Mouse (Mus musculus) activated CD4-positive, CD25-positive, alpha-beta regulatory T cell, adult 4 months (primary cell): ENCODE results near the gene Rag2. TPM values are rescaled to one million over a fixed set of nuclear protein-coding genes. Genes with fewer than 3 reads are reported as not detected.

Experiments
- ATAC-seq: one replicate; pipeline ENCODE4 v1.8.0; 2017
- polyA plus RNA-seq, 2 experiments: library from polyadenylated mRNA; unstranded; fragments of 100-300 nt; shearing (Covaris generic); gene quantifications; one replicate each; pipeline ENCODE4 v1.2.1; 2017

Rag2 gene
- not detected for polyA plus RNA-seq

DNA sequence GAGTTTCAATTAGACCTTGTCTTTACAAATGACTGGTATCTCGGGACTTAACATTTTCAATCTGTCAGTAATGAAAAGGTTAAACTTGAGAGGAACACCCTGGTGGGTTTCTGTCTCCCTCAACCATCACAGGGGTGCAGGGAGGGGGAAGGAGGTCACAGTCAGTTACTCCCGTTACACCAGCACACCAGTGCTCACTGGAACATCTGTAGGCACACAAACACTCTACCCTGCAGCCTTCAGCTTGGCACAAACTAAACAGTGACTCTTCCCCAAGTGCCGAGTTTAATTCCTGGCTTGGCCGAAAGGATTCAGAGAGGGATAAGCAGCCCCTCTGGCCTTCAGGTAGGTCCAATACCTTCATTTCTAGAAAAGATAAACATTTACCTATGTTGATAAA is at the start of gene Rag2:
Rag2 (plus strand) TSS at position 193 of the 400 bp plus-strand sequence.
- no peak for ATAC-seq

DNA sequence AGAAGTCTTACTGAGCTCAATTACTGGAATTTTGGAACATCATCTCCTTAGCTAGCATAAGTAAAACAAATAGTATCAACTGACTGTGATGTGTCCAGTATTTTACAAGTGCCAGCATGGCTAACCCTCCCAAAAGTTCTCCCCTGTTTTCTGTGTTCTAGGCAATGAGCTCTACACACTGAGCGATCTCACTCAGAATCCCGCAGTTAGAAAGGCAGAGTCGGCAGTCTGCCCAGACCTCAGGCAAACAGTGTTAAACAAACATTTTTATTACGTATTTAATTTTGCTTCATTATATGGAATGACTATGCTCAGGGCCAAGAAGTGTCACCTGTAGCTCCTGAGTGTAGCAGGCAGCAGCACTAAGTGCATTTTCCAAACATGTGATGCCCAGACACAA is 47.3 kb upstream of the Rag2 start:
- ATAC-seq: no peak

DNA sequence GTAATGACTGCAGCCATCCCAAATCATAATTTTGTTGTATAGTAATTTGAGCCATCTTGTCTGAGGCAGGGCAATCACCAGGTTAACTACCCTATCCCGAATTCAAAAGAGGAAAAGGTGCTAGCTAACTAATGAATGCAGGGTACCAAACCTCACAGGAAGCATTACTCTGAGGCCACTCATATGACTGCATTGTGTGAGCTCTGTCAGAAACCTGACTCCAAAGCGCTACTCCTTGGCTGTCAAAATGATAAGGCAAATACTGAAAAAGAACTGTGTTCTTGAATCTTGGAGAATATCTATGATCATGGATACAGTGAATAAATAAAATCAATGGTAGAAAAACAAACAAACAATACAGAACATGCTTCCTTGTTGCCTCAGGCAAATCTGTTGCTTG is 44.5 kb upstream of the Rag2 start:
- ATAC-seq: no peak

DNA sequence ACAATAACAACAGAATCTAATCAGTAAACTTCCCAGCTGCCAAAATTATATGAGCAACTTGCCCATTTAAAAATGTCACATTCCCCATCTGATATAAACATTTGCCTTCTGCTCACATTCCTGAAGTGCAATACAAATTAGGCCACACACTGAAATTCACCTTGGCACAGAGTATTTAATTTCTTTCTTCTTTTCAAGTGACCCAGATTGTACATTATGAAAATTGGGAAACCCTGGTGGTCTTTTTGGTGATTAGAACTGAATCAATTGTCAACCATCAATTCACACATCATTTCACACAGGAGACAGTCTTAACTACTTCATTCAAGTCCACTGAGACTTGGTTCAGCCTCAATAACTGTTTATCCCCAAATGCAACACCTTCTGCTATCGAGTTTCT is 44.1 kb upstream of the Rag2 start:
- ATAC-seq: no peak

DNA sequence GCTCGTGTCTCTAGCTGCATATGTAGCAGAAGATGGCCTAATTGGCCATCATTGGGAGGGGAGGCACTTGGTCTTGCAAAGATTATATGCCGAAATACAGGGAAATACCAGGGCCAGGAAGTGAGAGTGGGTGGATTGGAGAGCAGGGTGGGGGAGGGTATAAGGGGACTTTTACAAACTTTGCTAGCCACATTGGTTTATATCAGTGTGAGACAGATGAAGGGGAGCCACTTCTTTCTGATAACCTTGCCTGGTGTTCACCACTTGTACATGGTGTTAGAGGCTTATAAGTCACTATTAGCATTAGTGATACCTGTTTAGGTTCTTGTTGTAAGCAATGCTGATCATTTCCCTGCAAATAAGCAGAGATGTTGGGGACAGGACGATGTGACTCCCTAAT is 43.5 kb upstream of the Rag2 start:
- no peak for ATAC-seq

DNA sequence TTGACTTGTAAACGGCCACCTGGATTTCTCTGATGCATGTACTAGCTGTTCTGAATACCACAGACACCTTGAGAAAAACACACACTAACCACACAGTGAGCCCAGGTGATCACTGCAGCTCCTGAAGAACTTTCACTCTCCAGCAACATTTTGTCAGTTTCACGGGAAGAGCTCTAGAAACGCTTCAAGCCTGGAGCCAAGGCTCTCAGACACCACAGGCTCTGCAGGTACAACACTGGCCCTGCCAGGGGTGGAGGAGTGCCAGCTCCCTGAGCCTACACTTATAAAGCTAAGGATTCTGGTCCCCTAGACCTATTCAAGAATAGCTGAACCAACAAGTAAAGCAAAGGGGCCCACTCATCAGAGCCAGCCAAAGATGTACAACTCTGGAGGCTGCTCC is 43.1 kb upstream of the Rag2 start:
- no peak for ATAC-seq

DNA sequence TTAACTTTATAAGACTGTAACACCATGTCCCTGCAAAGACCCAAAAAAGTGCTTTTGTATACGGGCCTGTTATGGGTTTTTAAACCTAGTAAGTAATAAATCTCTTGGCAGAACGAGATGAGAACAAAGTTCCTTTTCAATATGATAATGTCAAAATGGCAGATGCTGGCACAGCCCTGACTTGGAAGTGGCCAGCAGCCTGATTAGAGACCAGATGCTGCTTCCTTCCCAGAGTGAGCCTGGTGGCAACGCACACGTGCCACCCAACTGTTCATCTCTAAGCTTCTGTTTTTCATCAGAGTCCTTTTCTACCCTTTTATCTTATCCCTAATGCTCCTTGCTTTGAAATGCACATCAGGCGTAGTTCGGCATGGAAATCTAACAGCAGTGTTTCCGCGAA is 33.2 kb upstream of the Rag2 start:
- no peak for ATAC-seq

DNA sequence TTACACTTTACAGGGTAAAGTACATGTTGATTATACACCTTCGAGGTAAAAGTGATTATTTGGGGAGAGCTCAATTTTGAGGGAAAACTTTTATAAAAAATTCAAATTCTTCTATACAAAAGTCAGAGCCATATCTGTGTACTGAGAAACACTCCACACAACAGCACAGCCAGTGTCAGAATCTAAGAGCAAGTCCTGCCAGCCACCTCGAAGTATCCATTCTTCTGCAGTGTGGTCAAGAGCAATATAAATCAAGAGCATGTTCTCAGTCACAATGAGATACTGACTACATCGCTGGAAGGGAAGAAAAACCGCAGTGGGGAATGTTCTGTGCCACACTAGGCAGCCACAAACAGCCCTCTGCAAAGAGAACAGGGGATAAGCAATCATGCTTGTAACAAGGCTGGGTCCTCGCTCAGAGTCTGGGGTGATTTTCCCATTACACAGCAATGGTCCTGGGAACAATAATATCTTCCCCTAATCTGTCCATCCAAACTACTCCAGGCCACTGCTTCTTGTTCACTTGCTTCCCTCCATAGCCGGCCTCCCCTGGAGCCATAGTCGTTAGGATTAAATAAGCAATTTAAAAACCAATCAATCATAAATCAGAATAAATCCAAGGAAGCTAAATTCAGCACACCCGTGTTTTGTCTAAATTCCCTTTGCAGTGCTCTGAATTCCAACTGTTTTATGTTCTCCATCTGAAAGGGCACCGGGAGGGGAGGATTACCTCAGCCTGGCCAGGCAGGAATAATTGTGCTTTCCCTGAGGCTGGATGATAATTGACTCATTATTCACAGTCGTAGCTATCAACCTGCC is 32.3 kb upstream of the Rag2 start:
- no peak for ATAC-seq

DNA sequence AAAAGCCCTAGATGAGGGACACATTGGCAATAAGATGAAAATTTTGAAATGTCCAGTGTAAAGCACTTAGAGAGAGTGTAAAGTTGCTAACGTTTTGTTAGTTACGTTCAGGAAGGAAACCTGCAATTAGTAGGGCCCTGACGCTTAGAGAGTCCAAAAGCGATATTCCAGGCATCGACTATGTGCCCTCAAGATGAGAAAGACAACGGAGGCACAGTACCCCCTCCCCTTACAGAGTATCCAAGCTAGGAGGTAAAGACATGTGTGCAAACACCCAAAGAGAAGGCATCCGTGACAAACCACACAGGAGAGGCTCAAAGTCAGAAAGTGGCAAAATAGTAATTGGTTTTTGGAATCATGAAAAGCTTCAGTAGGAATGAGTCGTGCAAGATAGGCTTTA is 31.6 kb upstream of the Rag2 start:
- ATAC-seq: no peak

DNA sequence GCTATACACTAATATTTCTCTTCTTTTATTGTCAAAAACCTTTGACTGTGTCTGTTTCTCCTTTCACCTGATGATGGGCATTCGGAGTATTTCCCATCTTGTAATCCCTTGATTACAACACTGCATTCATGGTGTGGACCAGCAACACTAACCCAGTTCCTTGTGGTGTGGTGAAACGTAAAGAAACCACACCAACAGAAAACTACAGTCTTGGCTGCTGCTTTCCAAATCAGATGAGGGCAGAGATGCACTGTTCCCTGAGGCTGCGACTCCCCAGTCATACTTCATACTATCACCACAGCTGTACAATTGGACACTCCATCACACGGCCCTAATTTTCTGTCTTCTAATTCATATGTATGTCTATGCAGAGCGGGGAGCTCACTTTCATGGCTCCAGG is 29.8 kb upstream of the Rag2 start:
- no peak for ATAC-seq

DNA sequence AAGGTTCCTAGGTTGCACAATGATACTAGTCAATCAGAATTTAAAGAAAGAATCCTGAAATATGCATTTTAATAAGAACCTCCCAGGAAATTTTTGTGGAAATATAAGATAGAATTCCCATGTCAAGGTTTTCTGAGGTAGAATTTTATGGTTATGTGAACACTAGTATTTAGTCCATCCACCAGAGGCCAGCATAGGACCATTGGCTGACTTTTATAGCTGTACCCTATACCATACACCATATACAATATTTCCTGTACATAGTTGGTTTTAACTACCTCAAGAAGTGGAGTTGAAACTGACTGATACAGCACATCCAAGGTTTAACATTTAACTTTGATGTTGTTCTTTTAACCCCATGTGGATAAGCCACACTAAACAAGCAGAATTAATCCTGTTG is 27.3 kb upstream of the Rag2 start:
- ATAC-seq: peak; percentile 40

DNA sequence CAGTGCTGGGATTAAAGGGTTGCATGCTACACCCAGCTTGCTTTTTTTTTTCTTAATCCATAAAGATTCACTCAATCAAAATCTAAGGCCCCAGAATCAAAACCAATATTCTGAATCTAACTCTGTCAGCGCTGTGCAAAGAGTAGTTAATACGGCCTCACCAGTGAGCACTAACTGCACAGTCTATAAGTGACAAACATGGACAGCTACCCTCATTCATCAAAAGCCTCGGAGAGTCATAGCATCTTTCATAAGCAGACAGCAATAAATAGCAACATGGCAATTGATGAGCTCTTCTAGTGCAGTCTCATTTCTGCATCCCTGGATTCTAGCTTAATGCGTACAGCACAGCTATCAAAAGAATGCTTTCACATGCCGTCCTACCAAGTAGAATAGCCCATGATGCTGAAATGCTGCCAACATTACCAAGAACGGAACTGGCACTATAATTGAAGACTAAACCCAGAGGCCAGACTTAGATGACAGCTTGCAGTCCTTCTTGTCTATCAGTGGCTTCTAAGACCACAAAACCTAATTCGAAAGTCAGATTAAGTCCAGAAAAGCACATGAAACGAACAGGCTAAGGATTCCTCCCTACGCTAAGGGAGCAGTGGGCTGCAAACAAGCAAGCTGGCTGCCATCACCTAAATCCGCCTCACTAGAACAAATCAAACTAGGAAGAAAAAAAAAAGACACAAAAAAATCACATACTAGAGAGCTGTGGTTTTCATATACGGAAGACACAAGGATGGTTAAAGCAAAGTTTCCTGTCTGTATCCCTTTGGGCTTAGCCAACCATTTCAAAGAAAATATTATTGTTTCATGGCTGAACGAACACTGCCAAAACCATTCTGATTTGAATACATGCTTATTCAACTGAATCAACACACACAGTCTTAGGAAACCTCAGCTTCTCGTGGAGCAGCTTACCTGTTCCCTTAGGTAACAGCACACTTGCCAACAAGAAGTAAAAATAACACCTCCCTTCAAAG is 26.0 kb upstream of the Rag2 start:
- no peak for ATAC-seq

DNA sequence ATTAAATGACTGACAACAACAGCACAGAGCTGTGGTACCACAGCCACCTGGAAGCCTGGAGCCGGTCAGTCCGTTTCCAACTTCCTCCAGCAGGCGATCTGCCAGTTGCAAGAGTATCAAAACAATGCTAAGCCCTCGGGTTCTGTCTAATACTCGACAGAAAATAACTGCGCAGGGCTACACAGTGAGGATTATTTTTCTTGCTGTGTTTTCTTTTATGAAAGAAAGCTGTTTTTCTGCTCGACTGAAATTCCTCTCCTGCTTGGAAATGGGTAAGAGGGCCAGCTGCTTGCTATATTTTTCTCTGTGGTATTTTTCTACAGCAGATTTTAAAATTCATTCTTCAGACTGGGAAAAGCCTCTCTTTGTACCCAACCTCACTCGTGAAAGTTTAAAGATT is 23.8 kb upstream of the Rag2 start:
- ATAC-seq: no peak

DNA sequence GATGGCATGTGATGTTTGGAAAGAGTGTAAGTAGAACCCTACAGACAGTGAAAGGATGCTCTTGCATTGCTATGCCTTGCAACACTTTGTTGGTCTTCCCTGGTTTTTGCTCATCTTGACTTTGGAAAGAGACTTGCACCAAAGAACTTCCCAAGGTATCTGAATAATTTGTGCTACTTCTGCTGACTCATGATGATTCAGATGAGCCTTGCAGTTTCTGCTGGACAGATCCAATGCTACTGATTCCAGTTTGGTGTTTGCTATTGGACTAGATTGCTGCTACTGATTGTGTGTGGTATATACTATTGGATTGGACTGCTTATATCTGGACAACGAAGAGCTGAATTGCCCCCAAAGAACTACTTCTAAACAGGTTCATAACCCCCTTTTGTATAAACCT is 21.4 kb upstream of the Rag2 start:
- no peak for ATAC-seq

DNA sequence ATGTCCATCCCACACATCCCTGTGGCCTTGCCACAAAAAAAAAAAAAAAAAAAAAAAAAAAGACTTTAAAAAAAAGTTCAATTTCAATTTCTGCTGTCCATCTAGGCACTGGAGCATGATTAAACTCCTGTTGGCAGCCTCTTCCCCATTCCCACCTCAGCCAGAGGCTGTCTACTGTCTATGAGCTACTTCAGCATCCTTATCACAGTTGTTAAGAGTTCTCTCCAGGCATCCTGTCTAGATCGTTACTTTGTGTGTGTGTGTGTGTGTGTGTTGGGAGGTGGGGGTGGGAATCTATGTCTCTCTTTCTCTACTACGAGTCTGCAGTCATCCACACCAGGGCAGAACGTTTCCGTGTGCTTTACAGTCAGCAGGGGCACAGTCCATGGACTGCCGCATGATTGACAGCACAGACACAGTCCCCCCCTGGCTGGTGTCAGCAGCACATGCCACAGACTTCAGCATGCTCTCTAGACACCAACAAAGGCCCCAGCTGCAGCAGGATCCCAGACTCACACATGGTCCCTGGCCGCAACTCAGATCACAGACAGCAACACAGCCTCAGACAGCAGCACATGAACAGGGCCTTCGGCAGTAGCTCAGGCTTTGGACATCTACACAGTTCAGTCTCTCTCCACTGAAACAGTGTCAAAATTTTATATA is 16.2 kb upstream of the Rag2 start:
- ATAC-seq: no peak

DNA sequence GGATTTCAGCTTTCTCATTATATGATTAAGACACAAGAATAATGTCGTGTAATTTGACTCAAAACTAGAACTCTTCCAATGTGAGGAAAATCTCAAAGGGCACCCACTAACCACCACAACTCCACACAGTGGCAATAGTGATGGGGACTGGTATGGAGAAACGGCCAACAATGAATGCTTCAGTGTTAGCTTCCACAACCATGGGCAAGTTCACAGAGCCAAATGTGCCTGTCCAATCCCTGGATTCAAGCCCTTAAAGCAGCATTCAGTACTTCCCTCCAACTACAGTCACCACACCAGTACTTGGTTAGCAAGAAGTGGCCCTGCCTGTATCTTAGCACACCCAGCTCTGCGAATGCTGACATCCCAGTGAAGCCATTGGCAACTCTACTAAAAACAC is 13.7 kb upstream of the Rag2 start:
- no peak for ATAC-seq

DNA sequence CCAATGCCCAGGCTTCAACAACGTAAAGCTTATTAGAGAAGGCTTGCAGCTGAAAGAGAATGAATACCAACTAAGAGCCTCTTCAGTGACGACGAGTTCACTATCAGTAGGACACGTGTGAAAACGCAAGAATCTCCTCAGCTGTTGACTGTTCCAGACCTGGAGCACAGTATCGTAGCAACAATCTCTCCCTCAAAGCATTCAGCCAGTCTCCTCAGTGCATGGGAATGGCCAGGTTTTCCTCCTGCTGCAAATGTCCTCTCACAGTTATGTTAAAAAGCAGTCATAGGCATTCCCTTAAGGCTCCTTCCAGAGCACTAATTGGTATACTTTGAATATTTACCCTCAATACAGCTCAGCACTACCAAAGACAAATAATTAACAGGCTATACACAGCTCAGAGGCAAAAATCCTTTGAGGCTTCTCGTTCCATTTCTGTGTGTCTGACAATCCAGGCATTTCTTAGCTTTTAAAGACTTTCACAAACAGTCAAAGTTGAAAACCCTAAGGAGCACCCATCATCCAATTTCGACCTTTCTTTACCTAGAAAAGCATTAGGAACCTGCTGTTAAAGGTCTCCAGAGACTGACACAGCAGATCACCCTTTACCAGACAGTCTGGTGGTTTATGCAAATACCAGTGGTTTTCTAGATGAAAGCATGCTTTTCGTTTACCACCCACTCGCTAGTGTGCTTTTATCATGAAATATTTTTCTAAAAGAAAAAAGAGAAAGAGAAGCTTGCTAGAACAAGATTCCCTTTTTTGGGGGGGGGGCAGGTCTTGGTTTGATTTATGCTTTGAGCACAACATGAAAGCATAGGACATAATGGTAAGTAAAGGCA is 8.8 kb upstream of the Rag2 start:
- peak; percentile 85 for ATAC-seq

DNA sequence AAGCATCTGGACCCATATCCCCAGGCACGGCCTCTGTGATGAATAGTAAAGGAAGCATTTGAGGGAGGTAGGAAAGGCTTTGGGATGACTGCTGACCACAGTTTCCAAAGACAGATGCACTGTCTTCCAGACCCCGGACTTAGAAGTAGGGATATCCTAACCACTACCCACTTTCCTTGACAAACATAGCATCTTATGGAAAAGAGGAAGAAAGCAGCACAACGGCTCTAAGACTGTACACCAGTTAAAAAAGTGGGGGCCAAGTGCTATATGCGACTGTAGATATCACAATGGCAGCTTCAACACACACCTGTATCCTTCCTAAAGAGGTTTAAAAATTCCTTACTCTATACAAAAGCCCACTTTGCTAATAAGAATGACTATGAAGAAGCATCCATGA is 6.1 kb upstream of the Rag2 start:
- no peak for ATAC-seq

DNA sequence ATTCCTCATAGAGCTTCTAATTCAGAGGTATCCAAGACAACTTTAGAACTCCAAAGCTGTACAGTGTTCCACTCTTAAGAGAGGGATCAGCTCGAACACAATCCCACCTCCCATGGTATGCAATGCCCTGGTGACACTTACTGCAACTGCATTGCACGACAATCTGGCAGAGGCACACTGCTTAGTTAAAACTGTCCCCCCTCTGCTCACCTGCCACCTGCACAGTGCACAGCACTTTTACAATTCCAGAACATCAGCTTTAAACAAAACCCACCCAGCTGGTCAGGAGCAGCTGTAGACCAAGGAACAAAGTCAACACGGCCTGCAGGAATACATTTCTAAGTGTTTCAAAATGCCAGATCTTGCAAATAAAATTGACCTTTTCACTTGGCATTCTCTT is 3.6 kb upstream of the Rag2 start:
- no peak for ATAC-seq

DNA sequence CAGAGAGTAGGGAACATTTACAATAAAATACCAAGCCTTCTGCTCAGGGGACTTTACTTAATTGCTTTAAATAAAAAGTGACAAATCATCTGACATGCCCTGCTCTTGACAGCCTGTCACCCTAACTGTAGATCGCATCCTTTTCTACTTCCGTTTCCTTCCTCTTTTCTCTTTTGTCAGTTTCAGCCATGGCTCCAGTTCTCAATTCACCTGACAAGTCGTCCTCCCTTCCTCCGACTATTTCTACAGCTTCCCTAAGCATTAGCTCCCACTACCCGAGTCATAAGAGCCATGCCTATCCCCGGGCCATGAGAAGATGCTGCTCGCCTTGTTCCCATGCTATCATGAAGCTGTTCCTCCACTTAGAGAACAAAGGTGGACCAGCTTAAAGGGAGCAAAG is 2.9 kb upstream of the Rag2 start:
- no peak for ATAC-seq

DNA sequence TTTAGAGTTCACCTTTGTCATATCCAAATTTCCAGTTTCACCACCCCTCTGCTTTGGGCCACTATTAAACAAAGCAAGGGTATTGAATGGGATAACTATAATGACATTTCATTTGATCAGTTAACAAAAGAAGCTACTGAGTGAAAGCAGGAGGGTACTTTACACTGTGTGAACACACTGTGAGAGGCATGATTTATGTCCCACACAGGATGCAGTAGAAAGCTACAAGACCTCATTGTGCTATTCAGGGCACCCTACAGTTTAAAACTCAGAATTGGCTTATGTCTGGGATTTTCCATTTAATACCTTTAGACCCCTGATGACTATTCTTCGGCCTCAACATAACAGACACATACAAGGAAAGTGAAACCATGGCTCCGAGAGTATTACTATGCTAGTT is 1.5 kb upstream of the Rag2 start:
- no peak for ATAC-seq

DNA sequence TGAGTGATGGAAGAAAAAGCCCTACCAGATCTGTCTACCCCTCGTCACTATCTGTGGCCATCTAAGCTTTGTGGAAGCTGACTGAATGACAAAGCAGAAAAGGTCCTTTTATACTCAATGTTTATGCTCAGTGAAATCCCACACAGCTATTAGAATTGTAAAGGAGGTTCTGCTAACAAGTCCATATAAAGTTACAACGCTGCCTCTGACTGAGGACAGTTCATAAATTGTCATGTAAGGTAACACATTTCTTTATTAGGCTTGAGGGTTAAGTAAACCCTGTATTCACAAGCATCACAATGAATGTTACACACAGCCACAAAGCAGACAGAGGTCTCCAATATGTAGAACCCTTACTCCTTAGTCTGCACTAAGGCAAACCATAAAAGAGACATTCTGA is 507 bp upstream of the Rag2 start:
- ATAC-seq: no peak
